Mouse (Mus musculus): ENCODE measurements around the gene Rhobtb3. TPM values are rescaled to one million over a fixed set of nuclear protein-coding genes. Genes with fewer than 3 reads are reported as not detected.

The Rhobtb3 gene
- total and polyA plus RNA-seq, 2 experiments, result 1.7 to 8.5 TPM

DNA sequence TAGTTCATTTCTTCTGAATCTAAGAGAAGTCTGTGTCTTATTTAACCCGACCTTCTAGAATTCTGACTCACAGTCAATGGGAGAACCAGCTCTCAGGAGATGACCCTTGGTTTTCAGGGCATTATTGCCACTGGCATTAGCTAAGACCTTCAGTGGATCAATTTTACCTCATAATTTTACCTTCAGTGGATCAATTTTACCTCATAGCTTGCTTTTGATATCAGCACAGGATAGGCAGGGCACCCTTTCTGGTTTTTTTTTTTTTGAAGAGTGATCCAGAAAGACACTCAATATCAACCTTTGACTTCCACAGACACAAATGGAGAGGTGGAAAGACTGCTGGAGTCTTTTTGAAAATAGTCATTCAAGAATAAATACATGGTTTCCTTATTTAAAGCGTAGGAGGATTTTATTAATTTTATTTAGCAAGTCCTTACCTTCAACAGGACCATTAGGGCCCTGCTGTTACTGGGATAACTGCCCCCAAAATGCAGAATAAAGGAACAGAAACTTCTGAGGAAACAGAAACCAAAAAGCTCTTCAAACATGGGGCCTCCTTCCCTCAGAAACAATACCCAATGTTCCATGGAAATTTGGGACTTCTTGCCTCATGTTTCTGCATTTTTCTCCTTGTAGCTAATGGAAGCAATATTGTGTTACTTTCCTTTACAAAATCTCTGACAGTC is 98.7 kb downstream of the Rhobtb3 start:
- H3K4me3 ChIP-seq (ENCODE audit: insufficient read depth, low read depth, low read length), result no peak overlapping the region
- 55% methylated on average over 2 of the region's 2 CpGs for WGBS
- TF ChIP-seq CTCF (IDR thresholded peaks at IDR 0.05; ENCODE audit: low read depth, low read length) (no peak), POLR2A (IDR thresholded peaks at IDR 0.05; ENCODE audit: extremely low read depth, insufficient read depth, low read length) (no peak)
- H3K36me3 ChIP-seq (ENCODE audit: control insufficient read depth, insufficient read depth, low read length), result peaks cover 22% of the 10 kb centered on the region
- H3K27me3 ChIP-seq (ENCODE audit: control insufficient read depth, insufficient read depth, low read length), result no peaks in the 10 kb centered on the region
- H3K27ac ChIP-seq (replicated peaks; ENCODE audit: insufficient read depth, low read depth, low read length), result peak overlapping the region; percentile 81
- H3K79me2 ChIP-seq (ENCODE audit: control insufficient read depth, insufficient read depth, low read length), result no peaks in the 10 kb centered on the region; the same call in 1 of the 2 replicates
- peaks cover 23% of the 10 kb centered on the region for H3K4me1 ChIP-seq (ENCODE audit: control insufficient read depth, insufficient read depth, low read length)
- DNase-seq (ENCODE audit: extremely low read depth, low read depth, low spot score), result peak; percentile 74
- no peak overlapping the region for H3K9ac ChIP-seq (ENCODE audit: low read depth, low read length)

DNA sequence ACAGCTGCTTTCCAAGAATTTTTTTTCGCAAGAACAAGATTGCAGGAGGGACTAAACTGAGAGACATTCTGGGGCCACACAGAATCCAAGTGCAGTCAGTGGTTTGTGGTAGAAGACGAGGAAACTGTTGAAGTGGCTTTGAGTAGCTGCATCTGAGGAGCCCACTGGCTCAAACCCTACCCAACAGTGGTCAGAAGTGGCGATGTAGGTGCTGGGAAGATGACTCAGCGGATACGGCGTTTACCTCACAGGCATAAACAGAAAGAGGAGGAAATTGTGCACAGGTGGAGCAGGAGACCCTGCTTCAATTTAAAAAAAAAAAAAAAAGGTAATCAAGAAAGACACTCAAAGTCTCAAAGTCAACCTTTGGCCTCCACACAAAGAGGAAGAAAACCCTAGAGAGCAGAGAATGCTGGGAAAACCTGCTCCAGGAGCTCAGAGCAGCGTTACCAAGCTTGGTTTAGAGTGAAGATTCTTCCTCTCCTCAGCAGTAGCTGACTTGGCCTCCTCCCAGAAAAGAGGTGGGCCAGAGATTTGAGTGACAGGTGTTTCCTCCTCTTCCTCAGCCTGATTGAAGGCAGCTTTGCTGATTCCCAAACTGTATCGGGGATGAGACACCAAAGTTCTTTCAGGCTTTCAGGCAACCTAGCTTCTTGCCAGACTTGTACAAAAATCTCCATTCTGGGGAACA is 99.6 kb downstream of the Rhobtb3 start:
- no peak overlapping the region for H3K4me3 ChIP-seq (ENCODE audit: insufficient read depth, low read depth, low read length)
- H3K27ac ChIP-seq (replicated peaks; ENCODE audit: insufficient read depth, low read depth, low read length), result peak overlapping the region; percentile 81
- DNase-seq (ENCODE audit: extremely low read depth, low read depth, low spot score), result peak; percentile 28
- H3K4me1 ChIP-seq (ENCODE audit: control insufficient read depth, insufficient read depth, low read length), result peaks cover 26% of the 10 kb centered on the region
- no peaks in the 10 kb centered on the region for H3K27me3 ChIP-seq (ENCODE audit: control insufficient read depth, insufficient read depth, low read length)
- 57% methylated on average over 8 of the region's 8 CpGs for WGBS
- no peak for TF ChIP-seq CTCF (IDR thresholded peaks at IDR 0.05; ENCODE audit: low read depth, low read length)
- TF ChIP-seq POLR2A (IDR thresholded peaks at IDR 0.05; ENCODE audit: extremely low read depth, insufficient read depth, low read length), result no peak
- H3K36me3 ChIP-seq (ENCODE audit: control insufficient read depth, insufficient read depth, low read length), result peaks cover 18% of the 10 kb centered on the region
- no peaks in the 10 kb centered on the region; the same call in 1 of the 2 replicates for H3K79me2 ChIP-seq (ENCODE audit: control insufficient read depth, insufficient read depth, low read length)
- H3K9ac ChIP-seq (ENCODE audit: low read depth, low read length), result no peak overlapping the region

DNA sequence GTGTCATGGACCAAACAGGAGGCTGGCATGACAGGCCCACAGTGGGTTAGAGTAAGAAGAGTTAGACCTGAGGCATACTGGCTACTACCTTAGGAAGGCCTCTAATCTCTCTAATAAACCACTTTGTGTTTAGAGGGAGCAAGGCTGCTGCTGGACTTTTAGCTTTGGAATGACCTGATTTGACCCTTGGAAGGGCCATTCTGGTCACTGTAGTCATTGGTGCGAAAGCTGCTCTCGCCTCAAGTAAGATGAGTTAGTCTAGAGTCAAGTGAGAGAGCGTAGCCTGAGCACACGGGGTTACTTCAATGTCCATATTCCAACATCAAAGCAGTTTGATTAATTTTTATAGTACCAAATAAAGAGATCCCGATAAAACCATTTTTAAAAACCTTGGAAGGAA is 100.4 kb downstream of the Rhobtb3 start:
- H3K27me3 ChIP-seq (ENCODE audit: control insufficient read depth, insufficient read depth, low read length), result no peaks in the 10 kb centered on the region
- H3K9ac ChIP-seq (ENCODE audit: low read depth, low read length), result no peak overlapping the region
- H3K4me3 ChIP-seq (ENCODE audit: insufficient read depth, low read depth, low read length), result no peak overlapping the region
- no peaks in the 10 kb centered on the region; the same call in 1 of the 2 replicates for H3K79me2 ChIP-seq (ENCODE audit: control insufficient read depth, insufficient read depth, low read length)
- H3K27ac ChIP-seq (replicated peaks; ENCODE audit: insufficient read depth, low read depth, low read length), result peak overlapping the region; percentile 75
- peaks cover 26% of the 10 kb centered on the region for H3K4me1 ChIP-seq (ENCODE audit: control insufficient read depth, insufficient read depth, low read length)
- H3K36me3 ChIP-seq (ENCODE audit: control insufficient read depth, insufficient read depth, low read length), result peaks cover 14% of the 10 kb centered on the region
- peak; percentile 72 for DNase-seq (ENCODE audit: extremely low read depth, low read depth, low spot score)
- TF ChIP-seq CTCF (IDR thresholded peaks at IDR 0.05; ENCODE audit: low read depth, low read length) (no peak), POLR2A (IDR thresholded peaks at IDR 0.05; ENCODE audit: extremely low read depth, insufficient read depth, low read length) (no peak)
- WGBS, result 49% methylated on average over 5 of the region's 5 CpGs

DNA sequence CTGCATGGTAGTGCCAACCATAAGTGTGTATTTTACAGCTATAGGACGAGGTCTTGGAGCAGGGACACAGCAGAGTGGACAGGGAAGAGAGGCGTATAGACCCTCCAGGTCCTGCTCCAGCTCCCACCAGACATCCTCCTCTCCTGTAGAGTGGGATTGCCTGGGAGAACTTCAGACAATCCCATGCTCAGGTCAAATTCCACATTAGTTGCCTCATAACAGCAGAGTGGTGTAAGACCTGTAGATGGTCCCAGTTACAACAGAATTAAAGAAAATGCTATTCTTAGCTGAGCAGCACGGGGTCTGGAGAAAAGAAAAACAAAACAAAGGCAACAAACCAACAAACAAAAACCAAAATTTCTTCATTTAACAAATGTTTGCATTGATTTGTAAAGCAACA is 101.8 kb downstream of the Rhobtb3 start:
- 46% methylated on average over 3 of the region's 3 CpGs for WGBS
- Histone ChIP-seq H3K36me3 (ENCODE audit: control insufficient read depth, insufficient read depth, low read length) (peaks cover under 1% of the 10 kb centered on the region; the same call in 1 of the 2 replicates), H3K9ac (ENCODE audit: low read depth, low read length) (peak overlapping the region; percentile 33; the same call in 1 of the 2 replicates), H3K4me1 (ENCODE audit: control insufficient read depth, insufficient read depth, low read length) (peaks cover 26% of the 10 kb centered on the region), H3K79me2 (ENCODE audit: control insufficient read depth, insufficient read depth, low read length) (no peaks in the 10 kb centered on the region; the same call in 1 of the 2 replicates), H3K27ac (replicated peaks; ENCODE audit: insufficient read depth, low read depth, low read length) (peak overlapping the region; percentile 63), H3K27me3 (ENCODE audit: control insufficient read depth, insufficient read depth, low read length) (no peaks in the 10 kb centered on the region), H3K4me3 (ENCODE audit: insufficient read depth, low read depth, low read length) (peak overlapping the region; percentile 40)
- no peak for TF ChIP-seq POLR2A (IDR thresholded peaks at IDR 0.05; ENCODE audit: extremely low read depth, insufficient read depth, low read length)
- TF ChIP-seq CTCF (IDR thresholded peaks at IDR 0.05; ENCODE audit: low read depth, low read length), result no peak
- DNase-seq (ENCODE audit: extremely low read depth, low read depth, low spot score), result peak; percentile 81

DNA sequence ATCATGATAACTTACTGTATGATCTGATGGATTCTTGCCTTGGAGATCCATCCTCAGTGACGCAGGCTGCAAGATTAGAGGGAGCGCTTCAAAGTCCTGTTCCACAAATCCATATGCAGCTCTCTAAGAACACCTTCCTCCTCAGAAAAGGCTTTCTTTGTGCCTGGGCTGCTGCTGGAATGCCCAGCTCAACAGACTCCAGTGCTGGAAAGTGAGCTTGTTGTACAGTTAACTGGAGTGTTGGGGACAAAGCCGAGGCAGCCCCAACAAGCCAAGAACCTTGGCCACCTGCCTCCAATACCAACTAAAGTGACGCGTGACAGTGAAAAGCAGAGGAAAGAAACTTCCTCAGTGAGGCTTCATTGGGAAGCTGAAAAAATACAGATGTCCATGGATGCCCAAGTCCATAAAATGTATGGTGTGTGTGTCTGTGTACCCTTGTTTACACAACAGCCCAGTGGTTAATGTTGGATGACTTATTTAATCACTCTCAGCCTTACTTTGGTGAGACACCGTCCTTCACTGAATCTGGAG is 102.9 kb downstream of the Rhobtb3 start:
- 16% methylated on average over 6 of the region's 6 CpGs for WGBS
- Histone ChIP-seq H3K4me3 (ENCODE audit: insufficient read depth, low read depth, low read length) (peak overlapping the region; percentile 68), H3K79me2 (ENCODE audit: control insufficient read depth, insufficient read depth, low read length) (no peaks in the 10 kb centered on the region; the same call in 1 of the 2 replicates), H3K27me3 (ENCODE audit: control insufficient read depth, insufficient read depth, low read length) (no peaks in the 10 kb centered on the region), H3K9ac (ENCODE audit: low read depth, low read length) (peak overlapping the region; percentile 60), H3K4me1 (ENCODE audit: control insufficient read depth, insufficient read depth, low read length) (peaks cover 26% of the 10 kb centered on the region), H3K36me3 (ENCODE audit: control insufficient read depth, insufficient read depth, low read length) (no peaks in the 10 kb centered on the region), H3K27ac (replicated peaks; ENCODE audit: insufficient read depth, low read depth, low read length) (peak overlapping the region; percentile 63)
- TF ChIP-seq CTCF (IDR thresholded peaks at IDR 0.05; ENCODE audit: low read depth, low read length), result no peak
- TF ChIP-seq POLR2A (IDR thresholded peaks at IDR 0.05; ENCODE audit: extremely low read depth, insufficient read depth, low read length), result no peak
- DNase-seq (ENCODE audit: extremely low read depth, low read depth, low spot score), result peak; percentile 59
